Mouse (Mus musculus): ENCODE results near the gene Tmem50b.
"Not testable (repeated sequence)": the region's sequence is repeated elsewhere in the genome, so short reads cannot be mapped to it uniquely, and the experiment has no call there.

The Tmem50b gene

DNA sequence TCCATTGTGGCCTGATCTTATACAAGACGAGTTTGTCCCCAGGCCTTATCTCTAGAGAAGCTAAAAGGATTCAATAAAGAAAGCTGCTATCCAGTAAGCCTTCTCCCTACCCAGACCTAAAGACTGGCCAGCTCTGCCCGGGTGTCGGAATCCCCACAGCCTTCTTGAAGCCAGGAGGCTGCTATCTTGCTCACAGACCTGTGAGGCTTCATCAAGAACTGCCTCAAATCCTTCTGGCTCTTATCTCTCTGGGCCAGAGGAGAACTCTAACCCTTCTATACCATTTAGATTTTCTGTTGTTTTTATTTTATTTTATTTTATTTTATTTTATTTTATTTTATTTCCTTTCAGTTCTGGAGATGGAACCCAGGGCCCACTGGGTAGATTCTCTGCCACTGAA is 60.5 kb downstream of the Tmem50b start:
- DNase-seq (ENCODE audit: low spot score) = no peak

DNA sequence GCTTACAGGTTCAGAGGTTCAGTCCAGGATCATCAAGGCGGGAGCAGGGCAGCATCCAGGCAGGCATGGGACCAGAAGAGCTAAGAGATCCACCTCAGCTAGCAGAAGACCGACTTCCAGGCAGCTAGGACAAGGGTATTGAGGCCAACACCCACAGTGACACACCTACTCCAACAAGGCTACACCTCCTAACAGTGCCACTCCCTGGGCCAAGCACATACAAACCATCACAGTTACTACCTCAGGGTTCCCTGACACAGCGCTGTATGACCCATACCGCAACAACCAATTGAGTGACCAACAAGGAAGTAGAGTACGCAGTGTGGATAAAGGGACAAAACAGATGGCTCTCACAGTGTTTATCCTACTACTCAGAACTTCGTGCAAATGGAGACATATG is 61.2 kb downstream of the Tmem50b start:
- no peak for DNase-seq (ENCODE audit: low spot score)

DNA sequence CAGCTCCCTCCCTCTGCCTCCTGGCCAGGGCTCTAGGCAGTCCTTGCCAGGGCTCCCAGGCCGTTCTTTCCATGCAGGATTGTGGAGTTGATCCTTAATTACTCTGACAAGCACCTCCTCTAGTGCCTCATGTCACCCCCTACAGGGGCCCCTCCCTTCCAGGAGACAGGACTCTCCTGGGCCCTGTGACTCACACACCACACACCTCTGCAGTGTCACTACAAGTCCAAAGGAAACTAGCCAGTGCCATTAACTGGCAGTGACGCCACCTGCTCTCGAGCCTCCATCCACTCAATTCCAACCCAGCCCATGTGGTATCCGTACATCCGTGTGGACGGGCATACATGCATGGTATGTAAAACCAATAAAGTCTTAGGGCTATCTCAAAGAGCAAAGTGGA is 62.7 kb downstream of the Tmem50b start:
- DNase-seq (ENCODE audit: low spot score) = no peak

DNA sequence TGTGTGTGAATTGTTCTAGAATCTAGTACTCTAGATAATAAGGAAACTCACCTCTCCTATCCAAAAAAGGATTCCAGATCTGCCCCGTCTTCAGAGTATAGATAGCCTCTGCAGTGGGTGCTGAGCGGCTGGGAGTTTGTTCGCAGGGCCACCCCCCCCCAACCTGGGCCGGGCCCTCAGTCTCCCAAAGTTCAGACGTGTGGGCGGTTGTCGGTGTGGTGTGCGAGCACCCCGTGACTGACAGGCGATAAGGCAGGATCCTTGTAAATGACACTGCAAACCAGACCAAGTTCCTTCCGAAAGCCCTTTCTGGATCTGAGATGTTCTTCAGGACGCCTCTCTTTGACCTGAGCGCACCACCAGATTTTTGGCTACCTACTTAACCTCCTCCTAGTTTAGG is 63.1 kb downstream of the Tmem50b start:
- no peak for DNase-seq (ENCODE audit: low spot score)

DNA sequence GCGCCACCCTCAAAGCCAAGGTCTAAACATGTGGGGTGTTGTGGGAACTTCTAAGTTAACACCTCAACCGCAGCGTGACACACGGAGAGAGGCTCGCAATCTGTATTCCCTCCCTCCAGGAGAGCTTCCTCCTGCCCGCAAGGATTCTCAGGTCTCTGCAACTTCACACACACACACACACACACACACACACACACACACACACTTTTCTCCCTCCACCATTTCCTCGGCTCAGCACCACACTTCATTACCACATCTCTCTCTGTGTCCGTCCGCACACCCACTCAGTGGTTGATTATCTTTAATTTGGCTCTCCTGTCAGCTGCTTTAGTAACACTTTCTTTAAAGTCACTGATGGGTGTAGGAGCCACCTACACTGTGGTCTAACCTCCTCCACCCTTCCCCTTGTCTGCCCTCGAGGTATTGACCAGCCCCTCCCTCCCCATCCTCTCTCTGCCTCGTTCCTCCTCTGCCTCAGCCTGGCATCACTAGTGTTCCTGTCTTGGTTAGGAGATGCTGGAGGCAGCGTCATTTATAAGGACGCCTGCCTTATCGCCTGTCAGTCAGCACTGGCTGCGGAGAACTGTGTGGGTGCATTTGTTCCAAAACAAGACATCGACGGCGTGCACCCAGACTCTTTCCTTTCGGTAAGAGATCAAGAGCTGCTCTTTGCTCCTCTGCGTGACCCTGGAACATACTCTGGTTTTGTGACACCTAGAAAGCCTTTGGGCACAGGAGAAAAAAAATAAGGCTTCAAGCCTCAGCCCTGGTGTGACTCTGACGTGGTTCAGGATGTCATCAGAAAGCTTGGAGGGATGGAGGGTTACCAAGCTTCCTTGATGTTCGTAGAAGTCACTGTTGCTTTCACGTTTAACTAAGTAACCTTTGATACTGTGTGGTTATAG is 64.3 kb downstream of the Tmem50b start:
- no peak for DNase-seq (ENCODE audit: low spot score)

DNA sequence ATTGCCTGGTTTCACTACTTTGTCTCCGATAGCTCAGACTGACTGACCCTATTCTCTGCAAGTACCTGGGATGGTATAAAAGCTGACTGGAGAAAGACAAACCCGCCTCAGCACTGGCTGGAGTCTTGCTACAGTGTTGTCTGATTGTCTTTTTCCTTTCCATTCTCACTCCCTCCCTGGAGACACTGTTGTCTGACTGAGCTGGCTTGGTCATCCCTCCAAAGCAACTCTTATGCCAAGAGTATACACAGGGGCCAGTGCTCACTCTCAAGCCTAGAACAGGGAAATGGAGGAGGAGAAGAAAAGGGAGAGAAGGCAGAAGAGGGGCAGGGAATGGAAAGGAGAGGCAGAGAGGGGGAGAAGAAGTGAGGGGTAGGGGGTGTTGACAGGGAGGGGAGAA is 65.2 kb downstream of the Tmem50b start:
- DNase-seq (ENCODE audit: low spot score) = no peak

DNA sequence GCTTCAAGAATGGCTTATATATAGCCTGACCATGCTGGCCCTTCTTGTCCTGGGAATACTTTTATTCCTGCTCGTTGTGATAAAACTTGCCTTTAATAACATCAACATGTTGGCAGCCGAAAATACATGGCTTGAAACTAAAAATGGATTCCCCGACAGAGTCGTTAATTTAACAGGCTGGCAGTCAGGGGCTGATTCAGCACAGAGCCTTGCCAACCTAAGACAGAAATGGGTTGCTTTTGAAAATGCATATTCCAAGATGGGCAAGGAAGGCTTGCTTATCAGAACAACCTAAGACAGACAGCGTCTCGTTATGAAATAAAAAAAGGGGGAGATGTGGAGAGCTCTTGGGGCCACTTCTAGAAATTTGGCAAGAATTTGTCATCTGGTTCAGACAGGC is 65.7 kb downstream of the Tmem50b start:
- no peak for DNase-seq (ENCODE audit: low spot score)

DNA sequence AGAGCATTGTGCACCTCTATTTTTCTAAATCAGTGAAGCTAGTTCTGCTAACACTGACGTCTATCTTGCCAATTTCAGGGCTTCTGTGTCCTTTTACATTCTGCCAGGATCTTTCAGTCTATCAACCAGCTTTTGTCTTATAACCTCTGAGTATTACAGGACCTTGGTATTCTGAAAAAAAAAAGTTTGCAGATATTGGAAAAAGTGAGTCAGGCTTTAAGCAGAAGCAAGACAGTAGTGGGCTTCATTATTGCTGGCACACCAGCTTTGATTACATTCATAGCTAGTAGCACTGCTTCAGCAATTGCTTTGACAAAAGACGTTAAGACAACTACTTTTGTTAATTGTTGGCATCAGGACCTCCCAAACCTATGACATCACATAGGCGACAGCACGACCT is 66.8 kb downstream of the Tmem50b start:
- DNase-seq (ENCODE audit: low spot score) = not testable (repeated sequence)

DNA sequence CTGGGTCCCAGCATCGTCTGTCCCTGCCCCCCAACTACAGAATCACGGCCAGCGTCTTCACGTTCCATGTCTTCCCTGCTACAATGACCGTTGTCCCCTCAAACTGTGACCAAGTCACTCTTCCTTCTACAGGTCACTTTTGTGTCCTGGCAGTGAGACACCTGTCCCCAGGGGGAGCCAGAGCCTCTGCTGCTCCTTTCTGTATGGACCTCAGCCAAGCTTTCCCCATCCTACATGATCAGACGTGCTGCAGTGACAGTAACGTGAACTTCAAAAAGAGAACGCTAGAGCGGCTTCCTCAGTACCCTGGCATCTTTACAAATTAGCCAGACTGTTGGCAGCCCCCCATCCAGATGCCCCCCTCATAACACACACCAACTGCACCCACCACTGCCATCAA is 69.0 kb downstream of the Tmem50b start:
- DNase-seq (ENCODE audit: low spot score) = no peak

DNA sequence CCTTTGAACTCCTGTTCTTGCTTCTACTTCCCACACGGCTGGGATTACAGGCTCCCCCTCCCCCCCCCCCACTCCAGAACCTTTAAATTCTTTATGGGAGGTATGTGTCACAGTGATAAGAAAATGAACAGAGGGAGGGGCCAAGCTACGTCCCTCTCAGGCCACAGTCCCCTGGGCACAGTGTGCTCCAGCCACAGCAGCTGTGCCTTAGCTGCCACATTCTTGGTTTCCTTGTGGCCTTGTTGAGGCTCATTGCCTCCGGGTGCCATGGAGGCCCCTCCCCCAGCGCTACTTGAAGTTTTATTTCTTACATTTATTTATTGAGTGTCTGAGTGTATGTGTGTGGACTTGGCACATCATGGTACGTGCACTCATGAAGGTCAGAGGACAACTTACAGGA is 70.1 kb downstream of the Tmem50b start:
- DNase-seq (ENCODE audit: low spot score) = no peak

DNA sequence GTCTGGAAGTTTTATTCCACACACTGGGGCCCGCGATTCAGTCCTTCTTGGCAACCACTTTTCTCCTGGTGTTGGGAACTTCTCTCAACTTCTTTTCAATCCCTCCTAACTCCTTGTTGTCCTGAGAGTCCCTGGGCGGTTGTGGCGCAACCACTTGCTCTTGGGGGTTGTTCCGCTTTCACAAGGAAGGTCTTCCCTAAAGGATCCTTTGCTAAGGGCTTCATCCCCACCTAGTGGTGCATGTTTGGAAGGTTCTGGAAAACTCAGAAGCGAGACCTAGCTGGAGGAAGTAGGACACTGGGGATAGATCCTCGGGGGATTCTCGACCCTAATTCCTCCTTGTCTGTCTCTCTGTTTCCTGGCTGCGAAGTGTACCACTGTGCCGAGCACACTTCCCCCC is 70.5 kb downstream of the Tmem50b start:
- DNase-seq (ENCODE audit: low spot score) = no peak

DNA sequence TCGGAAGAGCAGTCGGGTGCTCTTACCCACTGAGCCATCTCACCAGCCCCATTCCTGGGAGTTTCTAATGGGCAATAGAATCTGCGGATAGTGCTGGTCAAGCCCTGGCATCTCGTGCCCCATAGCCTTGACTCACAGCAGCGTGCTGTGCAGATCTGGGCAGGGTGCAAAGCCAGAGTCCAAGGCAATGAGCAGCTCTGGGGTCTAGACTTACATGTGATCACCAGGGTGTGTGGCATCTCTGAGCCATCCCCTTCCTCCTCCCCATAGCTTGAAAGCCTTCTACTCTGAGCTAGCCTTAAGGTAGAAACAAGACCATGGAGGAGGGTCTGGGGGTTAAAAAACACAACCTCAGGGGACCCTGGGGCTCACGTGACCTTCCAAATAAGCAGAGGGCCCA is 71.3 kb downstream of the Tmem50b start:
- DNase-seq (ENCODE audit: low spot score) = no peak
